Mouse (Mus musculus) heart, postnatal 36 days (tissue): ENCODE measurements at regions not wholly inside any gene's neighbourhood (a gene's known extent, or its start where the extent isn't known, plus 50 kb on each side); places are given as distances from the start of the nearest gene placed in this dataset.

Experiments
- DNase-seq, 2 experiments: peaks; one replicate each; pipeline ENCODE4 v3.0.0; 2021 to 2022
- intact Hi-C: fragments of 180-260 bp; cut with DNase I; formaldehyde crosslinking; loops from one replicate; pipeline ENCODE4 v1.15.1; 2025

GRCm38 (mm10) chr14:64574773-64575172, 470.7 kb downstream of the Prss52 start:
- intact Hi-C loops = no loop called here
- no peak for DNase-seq

GRCm38 (mm10) chr14:64575954-64576353, 471.9 kb downstream of the Prss52 start:
- intact Hi-C loops = no loop called here
- DNase-seq = no peak

- DNase-seq = no peak
- intact Hi-C loops = no loop called here
These were observed 476.0 kb downstream of the Prss52 start for GRCm38 (mm10) chr14:64580086-64580485.

- intact Hi-C loops = no loop called here
- no peak for DNase-seq
These were observed 476.8 kb downstream of the Prss52 start for GRCm38 (mm10) chr14:64580862-64581261.

- intact Hi-C loops = no loop called here
- no peak for DNase-seq
These were observed 477.6 kb downstream of the Prss52 start for GRCm38 (mm10) chr14:64581705-64582104.

- no peak for DNase-seq
- intact Hi-C loops = no loop called here
These were observed 478.7 kb downstream of the Prss52 start for GRCm38 (mm10) chr14:64582822-64583221.

GRCm38 (mm10) chr14:64584221-64584620, 480.1 kb downstream of the Prss52 start:
- intact Hi-C loops = no loop called here

GRCm38 (mm10) chr14:64585081-64585470, 481.0 kb downstream of the Prss52 start:
- no peak for DNase-seq
- intact Hi-C loops = no loop called here

More at GRCm38 (mm10) chr14:64584221-64584620, 480.1 kb downstream of the Prss52 start:
- DNase-seq = no peak

GRCm38 (mm10) chr14:64585471-64586192, 481.5 kb downstream of the Prss52 start:
- DNase-seq = no peak
- intact Hi-C loops = no loop called here

GRCm38 (mm10) chr14:64586386-64586859, 482.3 kb downstream of the Prss52 start:
- no peak for DNase-seq
- intact Hi-C loops = no loop called here

- no peak for DNase-seq
- intact Hi-C loops = no loop called here
These were observed 483.0 kb downstream of the Prss52 start for GRCm38 (mm10) chr14:64586860-64587698.

GRCm38 (mm10) chr14:64587699-64588434, 483.8 kb downstream of the Prss52 start:
- no peak for DNase-seq
- intact Hi-C loops = no loop called here

GRCm38 (mm10) chr14:64588561-64588960, 484.5 kb downstream of the Prss52 start:
- intact Hi-C loops = no loop called here
- DNase-seq = no peak

GRCm38 (mm10) chr14:64589126-64589525, 485.0 kb downstream of the Prss52 start:
- intact Hi-C loops = no loop called here
- DNase-seq = no peak

- no peak for DNase-seq
- intact Hi-C loops = no loop called here
These were observed 485.8 kb downstream of the Prss52 start for GRCm38 (mm10) chr14:64589571-64590547.

GRCm38 (mm10) chr14:64590611-64591010, 486.5 kb downstream of the Prss52 start:
- no peak for DNase-seq
- intact Hi-C loops = no loop called here

GRCm38 (mm10) chr14:64591091-64591976, 487.2 kb downstream of the Prss52 start:
- intact Hi-C loops = no loop called here

GRCm38 (mm10) chr14:64592176-64592575, 488.1 kb downstream of the Prss52 start:
- DNase-seq = no peak
- intact Hi-C loops = no loop called here

More at GRCm38 (mm10) chr14:64591091-64591976, 487.2 kb downstream of the Prss52 start:
- DNase-seq = no peak
